Comparison of ENCODE assay signal across 8 mouse cellular contexts in the genomic region with DNA sequence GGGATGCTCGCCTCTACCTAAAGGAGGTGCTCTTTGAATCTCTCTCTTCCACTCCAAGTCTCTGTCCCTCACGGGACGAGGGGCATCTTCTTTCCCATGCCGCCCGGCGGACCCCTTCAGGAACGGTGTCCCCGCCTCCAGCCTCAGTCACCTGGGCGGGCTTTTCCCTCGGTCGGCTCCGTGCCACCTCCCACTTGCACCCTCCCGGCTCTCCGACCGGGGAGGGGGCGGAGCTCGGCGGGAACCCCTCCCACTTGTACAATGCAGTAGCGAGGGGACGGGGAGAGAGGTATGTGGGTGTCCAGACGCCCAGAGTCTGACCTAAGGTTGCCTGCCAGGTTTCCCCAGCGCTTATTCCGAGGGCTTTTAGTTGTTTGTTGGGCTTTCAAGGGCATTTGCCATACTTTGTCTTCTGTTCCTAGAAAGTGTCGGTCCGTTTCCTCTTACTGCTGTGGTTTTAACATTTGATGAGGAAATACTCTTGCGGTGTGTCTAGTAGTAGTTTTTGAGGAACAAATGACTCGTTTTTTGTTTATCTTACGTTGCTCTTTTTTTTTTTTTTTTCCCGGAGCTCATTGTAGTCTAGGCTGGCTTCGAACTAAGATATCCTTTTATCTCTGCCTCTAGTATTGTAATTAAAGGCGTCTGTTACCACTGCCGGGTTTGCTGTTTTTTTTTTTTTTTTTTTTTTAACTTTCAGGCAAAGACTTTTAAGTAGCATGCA. TPM values are rescaled to one million over a fixed set of nuclear protein-coding genes. Genes with fewer than 3 reads are reported as not detected.
A peak's percentile ranks its signal among the peaks of the same experiment; 100 is the strongest.
DNase-seq lines count a peak whose midpoint lies in the region; ATAC-seq and TF ChIP-seq lines count a peak whose summit lies in the region.

No protein-coding gene starts in this region.

- intact Hi-C loops in heart, postnatal 25 days (cut with DNase I), result no loop called here

- H3K36me3 ChIP-seq in ES-E14 (ENCODE audit: control insufficient read depth, insufficient read depth, low read length, poor library complexity, severe bottlenecking), result no peaks in the 10 kb centered on the region
- H3K36me3 ChIP-seq in forebrain, embryonic 15.5 days, result no peaks in the 10 kb centered on the region
- H3K36me3 ChIP-seq in lung, embryonic 15.5 days, result no peaks in the 10 kb centered on the region

- 2% methylated on average over 31 of the region's 32 CpGs for WGBS in forebrain, embryonic 15.5 days
- WGBS in lung, embryonic 15.5 days, result under 1% methylated on average over 32 of the region's 32 CpGs

- H3K9ac ChIP-seq in ES-E14 (ENCODE audit: insufficient read depth, low read depth, low read length, poor library complexity, severe bottlenecking), result peak overlapping the region; percentile 99
- H3K9ac ChIP-seq in forebrain, embryonic 15.5 days (replicated peaks), result peak overlapping the region; percentile 70
- peak overlapping the region; percentile 91 for H3K9ac ChIP-seq in lung, embryonic 15.5 days

- DNase-seq in ES-E14 (ENCODE audit: low read depth, low spot score), result peak; percentile 90
- DNase-seq in cerebellum, adult 11 months, result peak; percentile 70
- peak; percentile 76 for DNase-seq in heart, postnatal 25 days (ENCODE audit: low spot score)
- DNase-seq in layer of hippocampus, adult 2 months (ENCODE audit: low spot score in 2 of 2), result peak; percentile 66 to 71
- DNase-seq in ovary, adult 18-20 months (ENCODE audit: low spot score), result peak; percentile 87
- DNase-seq in thymus, postnatal 10 days (ENCODE audit: low spot score in 2 of 2), result peak; percentile 82 to 85

- no peak; the same call in 1 of the 2 replicates for TF ChIP-seq CTCF in layer of hippocampus, adult 2 months (conservative IDR thresholded peaks at IDR 0.05)

- no peak; the same call in none of the 2 replicates for ATAC-seq in forebrain, embryonic 15.5 days (replicated peaks)
- peak; percentile 80 for ATAC-seq in lung, embryonic 15.5 days (ENCODE audit: borderline replicate concordance, extremely low read depth, low FRiP score, low TSS enrichment)

- in situ Hi-C loops in ES-E14 (cut with MboI; ENCODE audit: low sequenced_read_pairs in 2 of 2, unreplicated experiment in 2 of 2), result no loop called here

- H3K4me3 ChIP-seq in ES-E14 (ENCODE audit: insufficient read depth in 1 of 2, low read depth in 1 of 2, low read length in 2 of 2, poor library complexity in 1 of 2, severe bottlenecking in 1 of 2), result peak overlapping the region; percentile 93 to 99
- H3K4me3 ChIP-seq in forebrain, embryonic 15.5 days, result peak overlapping the region; percentile 67
- peak overlapping the region; percentile 86 for H3K4me3 ChIP-seq in layer of hippocampus, adult 2 months
- H3K4me3 ChIP-seq in lung, embryonic 15.5 days, result peak overlapping the region; percentile 98

- H3K4me1 ChIP-seq in ES-E14 (ENCODE audit: control insufficient read depth in 2 of 2, insufficient read depth in 2 of 2, low read length in 2 of 2, poor library complexity in 1 of 2), result peaks cover 0 to 2% of the 10 kb centered on the region in 2 experiments; a peak in 1 of 4 replicates
- peaks cover 13% of the 10 kb centered on the region for H3K4me1 ChIP-seq in forebrain, embryonic 15.5 days
- H3K4me1 ChIP-seq in lung, embryonic 15.5 days, result 0 out of 2 replicates have a peak, but pooled peaks cover 7% of the 10 kb centered on the region

- H3K27ac ChIP-seq in ES-E14 (ENCODE audit: insufficient read depth, low read depth, low read length, poor library complexity, severe bottlenecking), result peak overlapping the region; percentile 97
- peak overlapping the region; percentile 86 for H3K27ac ChIP-seq in forebrain, embryonic 15.5 days (replicated peaks)
- peak overlapping the region; percentile 85 for H3K27ac ChIP-seq in layer of hippocampus, adult 2 months
- H3K27ac ChIP-seq in lung, embryonic 15.5 days, result peak overlapping the region; percentile 95

- peak overlapping the region; percentile 94 for H3K4me2 ChIP-seq in forebrain, embryonic 15.5 days (replicated peaks)
- peak overlapping the region; percentile 72 for H3K4me2 ChIP-seq in lung, embryonic 15.5 days

- H3K27me3 ChIP-seq in forebrain, embryonic 15.5 days, result no peaks in the 10 kb centered on the region
- no peaks in the 10 kb centered on the region for H3K27me3 ChIP-seq in lung, embryonic 15.5 days

- H3K9me3 ChIP-seq in ES-E14 (ENCODE audit: control insufficient read depth, insufficient read depth, low read depth, low read length), result no peaks in the 10 kb centered on the region
- no peaks in the 10 kb centered on the region for H3K9me3 ChIP-seq in forebrain, embryonic 15.5 days
- no peaks in the 10 kb centered on the region for H3K9me3 ChIP-seq in lung, embryonic 15.5 days

TF ChIP-seq in ES-E14, 5 proteins besides CTCF, POLR2A, EP300 and RAD21:
- TF ChIP-seq ZNF384 (IDR thresholded peaks at IDR 0.05; ENCODE audit: low read depth, low read length), result peak; percentile 65; the same call in 1 of the 2 replicates
- no peak for TF ChIP-seq MAFK (IDR thresholded peaks at IDR 0.05; ENCODE audit: insufficient read depth, low read depth, low read length)
TF ChIP-seq in ES-E14: peak in this region for 1.

RNA-seq across cellular contexts. Expression of gene Dcaf1, which starts 0.9 kb away (rescaled TPM):
- 50.7 and 52.9 TPM in 2 replicates for total RNA-seq in ES-E14 (2012; rRNA removed)
- polyA plus RNA-seq in forebrain, embryonic 15.5 days (2015; fragmentation: Nextera tagmentation; extraction: Ambion mirVana), result 18.5 and 26.1 TPM in 2 replicates
- total RNA-seq in heart, postnatal 25 days (2021), result 10 to 100 TPM; 23.3 to 29.6 TPM
- total RNA-seq in layer of hippocampus, adult 2 months (2021), result 10 to 100 TPM; 30.4 to 33.9 TPM
- polyA plus RNA-seq in lung, embryonic 15.5 days (2015; fragmentation: Nextera tagmentation; extraction: Ambion mirVana), result 17.4 and 18.4 TPM in 2 replicates

RNA-seq across cellular contexts. Expression of gene Rad54l2, which starts 33.5 kb away (rescaled TPM):
- 20.5 and 21.4 TPM in 2 replicates for total RNA-seq in ES-E14 (2012; rRNA removed)
- 8.0 and 8.3 TPM in 2 replicates for polyA plus RNA-seq in forebrain, embryonic 15.5 days (2015; fragmentation: Nextera tagmentation; extraction: Ambion mirVana)
- total RNA-seq in heart, postnatal 25 days (2021), result 1 to 10 TPM; 9.0 to 9.6 TPM
- total RNA-seq in layer of hippocampus, adult 2 months (2021), result 10 to 100 TPM; 17.7 to 19.2 TPM
- 6.6 and 7.1 TPM in 2 replicates for polyA plus RNA-seq in lung, embryonic 15.5 days (2015; fragmentation: Nextera tagmentation; extraction: Ambion mirVana)
